16 mouse cellular contexts compared by ENCODE assay signal in genomic region chr1:21124713-21125336, GRCm38 (mm10). TPM values are rescaled to one million over a fixed set of nuclear protein-coding genes. Genes with fewer than 3 reads are reported as not detected.
A peak's percentile ranks its signal among the peaks of the same experiment; 100 is the strongest.
DNase-seq lines count a peak whose midpoint lies in the region; ATAC-seq lines count a peak whose summit lies in the region.
"Had no signal": no experiment of that assay in that cellular context is flagged by ENCODE, and none has a peak within 500 bp of the region (broad histone marks: within the 10 kb centered on the region; RNA-seq: fewer than 3 reads in every experiment).

No protein-coding gene starts in this region.

- H3K4me3 ChIP-seq in neural tube, embryonic 15.5 days (replicated peaks): no peak overlapping the region
- H3K4me3 ChIP-seq in limb, embryonic 15.5 days: no peak overlapping the region
- H3K4me3 ChIP-seq in midbrain, embryonic 14.5 days (replicated peaks; ENCODE audit: low read depth, low read length): no peak overlapping the region
- H3K4me3 ChIP-seq: embryonic facial prominence, embryonic 15.5 days; forebrain, embryonic 12.5 days; hindbrain, embryonic 12.5 days; layer of hippocampus, adult 2 months had no signal

- H3K36me3 ChIP-seq in neural tube, embryonic 15.5 days: no peaks in the 10 kb centered on the region
- H3K36me3 ChIP-seq in limb, embryonic 15.5 days: no peaks in the 10 kb centered on the region
- H3K36me3 ChIP-seq in midbrain, embryonic 14.5 days (ENCODE audit: control insufficient read depth, insufficient read depth, low read length): no peaks in the 10 kb centered on the region
- H3K36me3 ChIP-seq: embryonic facial prominence, embryonic 15.5 days; forebrain, embryonic 12.5 days; hindbrain, embryonic 12.5 days had no signal

- no peak overlapping the region for H3K27ac ChIP-seq in neural tube, embryonic 15.5 days (replicated peaks)
- peak overlapping the region; percentile 48 for H3K27ac ChIP-seq in limb, embryonic 15.5 days
- no peak overlapping the region for H3K27ac ChIP-seq in midbrain, embryonic 14.5 days (replicated peaks; ENCODE audit: low read depth, low read length)
- H3K27ac ChIP-seq: embryonic facial prominence, embryonic 15.5 days; forebrain, embryonic 12.5 days; hindbrain, embryonic 12.5 days; layer of hippocampus, adult 2 months; liver, embryonic 14.5 days had no signal

- no peaks in the 10 kb centered on the region for H3K4me1 ChIP-seq in neural tube, embryonic 15.5 days
- no peaks in the 10 kb centered on the region for H3K4me1 ChIP-seq in limb, embryonic 15.5 days
- no peaks in the 10 kb centered on the region for H3K4me1 ChIP-seq in midbrain, embryonic 14.5 days (ENCODE audit: control insufficient read depth, insufficient read depth, low read length)
- H3K4me1 ChIP-seq: embryonic facial prominence, embryonic 15.5 days; forebrain, embryonic 12.5 days; hindbrain, embryonic 12.5 days had no signal

- DNase-seq in kidney, adult 9 months: peak; percentile 14
- DNase-seq in kidney, postnatal 10 days: no peak
- peak; percentile 14 for DNase-seq in neural tube, embryonic 10.5 days (ENCODE audit: extremely low spot score, low spot score)
- DNase-seq in midbrain, embryonic 14.5 days: no peak
- no peak for DNase-seq in cerebellum, postnatal 10 days
- DNase-seq: adrenal gland, postnatal 10 days; cerebellum, postnatal 14 days; right cerebral cortex, postnatal 14 days had no signal

- WGBS in neural tube, embryonic 15.5 days: 80% methylated on average over 14 of the region's 14 CpGs
- WGBS in limb, embryonic 15.5 days: 67% methylated on average over 14 of the region's 14 CpGs
- 89% methylated on average over 14 of the region's 14 CpGs for WGBS in midbrain, embryonic 14.5 days

- no peak overlapping the region for H3K4me2 ChIP-seq in neural tube, embryonic 15.5 days
- H3K4me2 ChIP-seq in limb, embryonic 15.5 days: no peak overlapping the region
- no peak overlapping the region for H3K4me2 ChIP-seq in midbrain, embryonic 14.5 days (ENCODE audit: low read length)
- H3K4me2 ChIP-seq: embryonic facial prominence, embryonic 15.5 days; forebrain, embryonic 12.5 days; hindbrain, embryonic 12.5 days; midbrain, embryonic 11.5 days had no signal

- no peak overlapping the region for H3K9ac ChIP-seq in neural tube, embryonic 15.5 days (replicated peaks)
- no peak overlapping the region for H3K9ac ChIP-seq in limb, embryonic 15.5 days
- H3K9ac ChIP-seq in midbrain, embryonic 14.5 days (replicated peaks; ENCODE audit: low read length): no peak overlapping the region
- H3K9ac ChIP-seq: embryonic facial prominence, embryonic 15.5 days; forebrain, embryonic 12.5 days; hindbrain, embryonic 12.5 days; liver, embryonic 14.5 days had no signal

- H3K9me3 ChIP-seq in neural tube, embryonic 15.5 days (replicated peaks): no peaks in the 10 kb centered on the region
- no peaks in the 10 kb centered on the region for H3K9me3 ChIP-seq in limb, embryonic 15.5 days
- H3K9me3 ChIP-seq in midbrain, embryonic 14.5 days (ENCODE audit: control insufficient read depth, low read length): no peaks in the 10 kb centered on the region
- H3K9me3 ChIP-seq: embryonic facial prominence, embryonic 15.5 days; forebrain, embryonic 12.5 days had no signal

- no peaks in the 10 kb centered on the region for H3K27me3 ChIP-seq in neural tube, embryonic 15.5 days (replicated peaks)
- H3K27me3 ChIP-seq in limb, embryonic 15.5 days: no peaks in the 10 kb centered on the region
- H3K27me3 ChIP-seq in midbrain, embryonic 14.5 days (ENCODE audit: control insufficient read depth, insufficient read depth, low read length): no peaks in the 10 kb centered on the region
- H3K27me3 ChIP-seq: embryonic facial prominence, embryonic 15.5 days; forebrain, embryonic 12.5 days; hindbrain, embryonic 12.5 days had no signal

- ATAC-seq in neural tube, embryonic 15.5 days (ENCODE audit: low FRiP score): no peak
- peak; percentile 67 for ATAC-seq in limb, embryonic 15.5 days (ENCODE audit: insufficient number of reproducible peaks, low FRiP score, low TSS enrichment, low read depth)
- ATAC-seq in midbrain, embryonic 14.5 days (ENCODE audit: low FRiP score, low TSS enrichment): no peak

RNA-seq across cellular contexts. Expression of gene Tram2, which starts 45.8 kb away (rescaled TPM):
- polyA plus RNA-seq in neural tube, embryonic 15.5 days (2015; fragmentation: Nextera tagmentation; extraction: Ambion mirVana): 2.2 and 3.1 TPM in 2 replicates
- polyA plus RNA-seq in limb, embryonic 15.5 days (2015; fragmentation: Nextera tagmentation; extraction: Ambion mirVana): 10.9 and 11.5 TPM in 2 replicates
- polyA plus RNA-seq in midbrain, embryonic 14.5 days (2014; fragmentation: Nextera tagmentation; extraction: Ambion mirVana): 1.8 and 2.7 TPM in 2 replicates

Comparison
In these comparisons a context has a peak if more than half of its experiments do, and no peak if none do; other contexts are left out.
1. DNase-seq: peak in kidney, adult 9 months (single experiment) and neural tube, embryonic 10.5 days (single experiment); none in kidney, postnatal 10 days (single experiment), midbrain, embryonic 14.5 days (single experiment) and cerebellum, postnatal 10 days (0 of 2).